Mouse (Mus musculus): Measurements from ENCODE around the gene Prorsd1. TPM values are rescaled to one million over a fixed set of nuclear protein-coding genes. Genes with fewer than 3 reads are reported as not detected.

Prorsd1 gene
- polyA plus RNA-seq, 1 experiment = 4.0 TPM

GRCm38 (mm10) chr11:29496962-29497361, 17.9 kb downstream of the Prorsd1 start:
- H3K27ac ChIP-seq (ENCODE audit: insufficient read depth, low read length) = no peak overlapping the region
- TF ChIP-seq POLR2A (IDR thresholded peaks at IDR 0.05; ENCODE audit: extremely low read depth, insufficient read depth, low read length) (no peak), CTCF (IDR thresholded peaks at IDR 0.05; ENCODE audit: extremely low read depth, insufficient read depth, low read length) (no peak)
- no peaks in the 10 kb centered on the region for H3K4me1 ChIP-seq (ENCODE audit: control insufficient read depth, insufficient read depth, low read length)
- no peak overlapping the region for H3K4me3 ChIP-seq (ENCODE audit: insufficient read depth, low read length)

- H3K4me1 ChIP-seq (ENCODE audit: control insufficient read depth, insufficient read depth, low read length) = no peaks in the 10 kb centered on the region
- no peak overlapping the region for H3K27ac ChIP-seq (ENCODE audit: insufficient read depth, low read length)
- no peak overlapping the region for H3K4me3 ChIP-seq (ENCODE audit: insufficient read depth, low read length)
- TF ChIP-seq POLR2A (IDR thresholded peaks at IDR 0.05; ENCODE audit: extremely low read depth, insufficient read depth, low read length) = no peak
- TF ChIP-seq CTCF (IDR thresholded peaks at IDR 0.05; ENCODE audit: extremely low read depth, insufficient read depth, low read length) = no peak
Measured at GRCm38 (mm10) chr11:29493135-29493534, 21.7 kb downstream of the Prorsd1 start.

- H3K4me1 ChIP-seq (ENCODE audit: control insufficient read depth, insufficient read depth, low read length) = no peaks in the 10 kb centered on the region
- TF ChIP-seq POLR2A (IDR thresholded peaks at IDR 0.05; ENCODE audit: extremely low read depth, insufficient read depth, low read length) = no peak
- TF ChIP-seq CTCF (IDR thresholded peaks at IDR 0.05; ENCODE audit: extremely low read depth, insufficient read depth, low read length) = no peak
- H3K27ac ChIP-seq (ENCODE audit: insufficient read depth, low read length) = no peak overlapping the region
- H3K4me3 ChIP-seq (ENCODE audit: insufficient read depth, low read length) = no peak overlapping the region
Measured at GRCm38 (mm10) chr11:29474676-29475075, 40.2 kb downstream of the Prorsd1 start.

Other genes with a start within 250 kb of the Prorsd1 start
- gene Ccdc88a, start 141.4 kb downstream of the Prorsd1 start, polyA plus RNA-seq (2012; rRNA removed) = 18.7 and 19.0 TPM in 2 replicates
- 22.9 and 25.4 TPM in 2 replicates for gene Mtif2, start 11.4 kb upstream of the Prorsd1 start, polyA plus RNA-seq (2012; rRNA removed)
- 0.13 and 0.17 TPM in 2 replicates for gene Clhc1, start 32.9 kb upstream of the Prorsd1 start, polyA plus RNA-seq (2012; rRNA removed)
- 605 and 617 TPM in 2 replicates for gene Rps27a, start 33.1 kb upstream of the Prorsd1 start, polyA plus RNA-seq (2012; rRNA removed)
- gene Rtn4, start 177.9 kb upstream of the Prorsd1 start, polyA plus RNA-seq (2012; rRNA removed) = 569 and 594 TPM in 2 replicates

Data from cortical plate, adult 2 months (tissue).